Comparison of ENCODE assay signal across 10 mouse cellular contexts in the genomic region with DNA sequence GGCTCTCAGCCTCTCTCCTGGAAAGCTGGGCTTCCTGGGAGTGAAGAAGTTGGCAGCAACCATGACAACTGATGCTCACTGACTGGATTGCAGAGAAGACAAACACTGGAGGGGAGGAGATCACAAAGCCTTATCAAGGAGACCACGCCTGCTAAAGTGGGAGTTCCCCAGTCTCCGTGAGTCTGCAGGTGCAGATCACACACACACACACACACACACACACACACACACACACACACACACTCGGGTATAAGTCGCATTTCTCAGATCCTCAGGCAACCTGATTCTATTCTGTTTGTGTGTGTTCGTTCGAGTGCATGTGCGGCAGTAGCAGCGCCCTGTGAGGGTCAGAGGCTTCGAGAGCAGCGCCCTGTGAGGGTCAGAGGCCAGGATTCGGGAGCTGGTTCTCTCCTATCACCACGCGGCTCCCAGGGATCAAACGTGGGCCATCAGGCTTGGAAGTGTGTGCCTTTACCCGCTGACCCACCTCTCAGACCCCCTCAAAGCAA. TPM values are rescaled to one million over a fixed set of nuclear protein-coding genes. Genes with fewer than 3 reads are reported as not detected.
A peak's percentile ranks its signal among the peaks of the same experiment; 100 is the strongest.
DNase-seq lines count a peak whose midpoint lies in the region; ATAC-seq and TF ChIP-seq lines count a peak whose summit lies in the region.
"Had no signal": no experiment of that assay in that cellular context is flagged by ENCODE, and none has a peak within 500 bp of the region (broad histone marks: within the 10 kb centered on the region; RNA-seq: fewer than 3 reads in every experiment).

No protein-coding gene starts in this region.

- no peaks in the 10 kb centered on the region for H3K79me2 ChIP-seq in liver, adult 2 months (ENCODE audit: control insufficient read depth, insufficient read depth, low read length)

- H3K9me3 ChIP-seq in heart, embryonic 14.5 days (ENCODE audit: control insufficient read depth, low read length): no peaks in the 10 kb centered on the region
- H3K9me3 ChIP-seq in midbrain, postnatal 0 days (ENCODE audit: low read length): no peaks in the 10 kb centered on the region
- H3K9me3 ChIP-seq: G1E had no signal

- H3K27ac ChIP-seq in heart, embryonic 14.5 days (replicated peaks in 1 of 2; ENCODE audit: control insufficient read depth in 1 of 2, insufficient read depth in 1 of 2, low read depth in 2 of 2, low read length in 2 of 2): no peak overlapping the region
- H3K27ac ChIP-seq in liver, adult 2 months (replicated peaks; ENCODE audit: insufficient read depth, low read depth, low read length): no peak overlapping the region
- H3K27ac ChIP-seq in midbrain, postnatal 0 days (ENCODE audit: low read depth, low read length): no peak overlapping the region

- no peak overlapping the region for H3K9ac ChIP-seq in heart, embryonic 14.5 days (ENCODE audit: low read length)
- H3K9ac ChIP-seq in liver, adult 2 months (ENCODE audit: low read depth, low read length): no peak overlapping the region
- no peak overlapping the region for H3K9ac ChIP-seq in midbrain, postnatal 0 days (replicated peaks; ENCODE audit: low read length, poor library complexity, severe bottlenecking)

- peaks cover 14 to 23% of the 10 kb centered on the region in 2 experiments for H3K4me1 ChIP-seq in heart, embryonic 14.5 days (ENCODE audit: control insufficient read depth in 2 of 2, insufficient read depth in 2 of 2, low read length in 2 of 2)
- H3K4me1 ChIP-seq in liver, adult 2 months (ENCODE audit: control insufficient read depth, insufficient read depth, low read length): peaks cover 4% of the 10 kb centered on the region
- H3K4me1 ChIP-seq in midbrain, postnatal 0 days (ENCODE audit: insufficient read depth, low read length): no peaks in the 10 kb centered on the region

- H3K27me3 ChIP-seq in heart, embryonic 14.5 days (ENCODE audit: control insufficient read depth, insufficient read depth, low read length): no peaks in the 10 kb centered on the region
- no peaks in the 10 kb centered on the region for H3K27me3 ChIP-seq in liver, adult 2 months (ENCODE audit: control insufficient read depth, insufficient read depth, low read length)
- H3K27me3 ChIP-seq in midbrain, postnatal 0 days (ENCODE audit: insufficient read depth, low read length): no peaks in the 10 kb centered on the region

- no peak for TF ChIP-seq POLR2A in liver, adult 2 months (IDR thresholded peaks at IDR 0.05; ENCODE audit: extremely low read depth, insufficient read depth, low read length)

- 0 out of 2 replicates have a peak overlapping the region, but pooled peaks have one; percentile 3 for H3K4me2 ChIP-seq in heart, embryonic 14.5 days (ENCODE audit: low read length)
- H3K4me2 ChIP-seq in midbrain, postnatal 0 days (ENCODE audit: low read depth, low read length, poor library complexity, severe bottlenecking): peak overlapping the region; percentile 18

- H3K36me3 ChIP-seq in heart, embryonic 14.5 days (ENCODE audit: control insufficient read depth, insufficient read depth, low read length): no peaks in the 10 kb centered on the region
- H3K36me3 ChIP-seq in liver, adult 2 months (ENCODE audit: control insufficient read depth, insufficient read depth, low read length): no peaks in the 10 kb centered on the region
- H3K36me3 ChIP-seq in midbrain, postnatal 0 days (ENCODE audit: insufficient read depth, low read length): no peaks in the 10 kb centered on the region
- H3K36me3 ChIP-seq: G1E had no signal

- DNase-seq in heart, postnatal 14 days: no peak
- DNase-seq in brain, adult 2 months (ENCODE audit: low read depth, low spot score): peak; percentile 26
- peak; percentile 63 for DNase-seq in liver, adult 2 months (ENCODE audit: extremely low read depth, low read depth, low spot score)
- peak; percentile 33 for DNase-seq in midbrain, postnatal 0 days (ENCODE audit: low spot score)
- DNase-seq in urinary bladder, postnatal 25 days (ENCODE audit: low spot score): no peak
- no peak for DNase-seq in cerebellum, adult 18-20 months
- DNase-seq in right cerebral cortex, adult 2 months (ENCODE audit: low spot score in 2 of 2): no peak
- DNase-seq: layer of hippocampus, postnatal 36 days had no signal

- intact Hi-C loops in heart, postnatal 14 days (cut with DNase I): no loop called here

- TF ChIP-seq CTCF in liver, adult 2 months (IDR thresholded peaks at IDR 0.05; ENCODE audit: low read depth, low read length): no peak
- no peak for TF ChIP-seq CTCF in midbrain, postnatal 0 days (IDR thresholded peaks at IDR 0.05)

- no peak overlapping the region for H3K4me3 ChIP-seq in heart, embryonic 14.5 days (ENCODE audit: control insufficient read depth in 1 of 2, insufficient read depth in 1 of 2, low read depth in 1 of 2, low read length in 2 of 2)
- H3K4me3 ChIP-seq in liver, adult 2 months (ENCODE audit: insufficient read depth, low read depth, low read length): no peak overlapping the region
- no peak overlapping the region for H3K4me3 ChIP-seq in midbrain, postnatal 0 days (ENCODE audit: low read depth, low read length)

- no peak for ATAC-seq in heart, embryonic 14.5 days (ENCODE audit: insufficient number of reproducible peaks, insufficient read depth, low FRiP score, low read depth)
- ATAC-seq in midbrain, postnatal 0 days (ENCODE audit: low FRiP score): no peak

- WGBS in heart, embryonic 14.5 days: 26% methylated on average over 15 of the region's 15 CpGs
- 16% methylated on average over 15 of the region's 15 CpGs for WGBS in liver, adult 2 months
- WGBS in midbrain, postnatal 0 days: 14% methylated on average over 15 of the region's 15 CpGs

RNA-seq across cellular contexts. Expression of gene Ppp1cb, which starts 36.5 kb away (rescaled TPM):
- 276 and 286 TPM in 2 replicates for polyA plus RNA-seq in heart, embryonic 14.5 days (2014; fragmentation: Nextera tagmentation; extraction: Ambion mirVana)
- total RNA-seq in heart, postnatal 14 days (2021): 100 to 1,000 TPM; 476 to 479 TPM
- total RNA-seq in liver, adult 2 months (2014; rRNA removed): 104 and 107 TPM in 2 replicates
- polyA plus RNA-seq in liver, adult 2 months (2012; rRNA removed): 11.9 and 12.1 TPM in 2 replicates
- 144 and 189 TPM in 2 replicates for total RNA-seq in midbrain, postnatal 0 days (2014; rRNA removed)
- polyA plus RNA-seq in midbrain, postnatal 0 days (2015; fragmentation: Nextera tagmentation; extraction: Ambion mirVana): 200 and 204 TPM in 2 replicates

Comparison
In these comparisons a context has a peak if more than half of its experiments do, and no peak if none do; other contexts are left out.
1. DNase-seq: peak in brain, adult 2 months (single experiment), liver, adult 2 months (single experiment) and midbrain, postnatal 0 days (single experiment); none in heart, postnatal 14 days (0 of 2), urinary bladder, postnatal 25 days (single experiment), cerebellum, adult 18-20 months (0 of 2) and right cerebral cortex, adult 2 months (0 of 2).